Mouse (Mus musculus): ENCODE results near the gene Guk1. TPM values are rescaled to one million over a fixed set of nuclear protein-coding genes. Genes with fewer than 3 reads are reported as not detected.

Guk1 gene
- polyA plus RNA-seq, 1 experiment: 54.9 TPM

DNA sequence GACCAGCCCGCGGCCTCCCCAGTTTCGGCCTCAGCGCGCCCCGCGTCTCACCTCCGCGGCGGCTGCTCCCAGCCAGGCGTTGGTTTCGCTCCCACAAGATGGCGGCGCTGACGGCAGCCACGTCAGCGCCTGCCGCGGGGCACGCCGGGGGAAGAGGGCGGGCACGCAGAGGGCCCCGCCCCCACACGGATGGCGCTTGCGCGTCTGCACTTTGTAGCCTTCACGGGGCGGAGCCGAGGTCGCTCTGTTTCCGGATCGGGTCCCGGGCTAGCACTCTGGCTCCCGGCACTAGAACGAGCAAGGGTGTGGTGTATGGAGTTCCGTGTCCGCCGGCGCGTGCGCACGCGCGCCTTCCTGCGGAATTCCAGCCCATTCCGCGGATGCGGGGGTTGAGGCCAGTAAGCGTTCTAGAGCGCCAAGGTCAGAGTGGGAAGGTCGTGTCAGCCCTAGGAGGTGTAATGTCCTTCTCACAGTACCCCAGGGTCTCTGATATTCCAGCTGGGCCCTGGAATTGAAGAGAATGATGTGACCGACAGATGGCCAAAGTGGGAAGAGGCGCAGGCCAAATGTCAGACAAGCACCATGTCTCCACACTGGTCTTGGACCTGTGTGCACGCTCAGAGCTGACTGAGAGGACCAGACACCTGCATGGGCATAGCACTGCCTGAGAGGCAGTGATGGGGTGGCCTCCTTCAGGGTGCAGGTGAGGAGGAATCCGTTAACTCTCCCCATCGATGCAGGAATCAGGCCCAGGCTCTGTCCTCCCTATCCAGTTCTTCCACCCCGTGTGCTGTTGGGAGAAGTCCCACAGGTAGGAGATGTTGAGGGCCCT, 36.3 kb upstream of the Guk1 start, which contains the start of gene Arf1:
Gene Arf1, minus strand, starts transcription at position 149 of the 832 bp plus-strand sequence.
- TF ChIP-seq POLR2A (IDR thresholded peaks at IDR 0.05; ENCODE audit: insufficient read depth, low read length) (peak; percentile 55), CTCF (IDR thresholded peaks at IDR 0.05; ENCODE audit: low read depth, low read length) (no peak), EP300 (IDR thresholded peaks at IDR 0.05; ENCODE audit: insufficient read depth, low read depth, low read length) (no peak)
- Histone ChIP-seq H3K27ac (ENCODE audit: insufficient read depth, low read length) (peak within 1 kb of the TSS; percentile 57), H3K36me3 (ENCODE audit: control insufficient read depth, insufficient read depth, low read length, poor library complexity, severe bottlenecking) (0 out of 2 replicates have a peak, but pooled peaks cover 5% of the 10 kb centered on the region), H3K4me1 (ENCODE audit: control insufficient read depth, insufficient read depth, low read length) (peaks cover 5% of the 10 kb centered on the region), H3K4me3 (ENCODE audit: low read depth, low read length) (peak within 1 kb of the TSS; percentile 92), H3K9ac (ENCODE audit: low read depth, poor library complexity, severe bottlenecking) (peak within 1 kb of the TSS; percentile 99), H3K27me3 (ENCODE audit: control insufficient read depth, insufficient read depth, low read length, poor library complexity, severe bottlenecking) (no peaks in the 10 kb centered on the region), H3K9me3 (replicated peaks; ENCODE audit: control insufficient read depth, insufficient read depth, low read length, poor library complexity, severe bottlenecking) (no peaks in the 10 kb centered on the region)

DNA sequence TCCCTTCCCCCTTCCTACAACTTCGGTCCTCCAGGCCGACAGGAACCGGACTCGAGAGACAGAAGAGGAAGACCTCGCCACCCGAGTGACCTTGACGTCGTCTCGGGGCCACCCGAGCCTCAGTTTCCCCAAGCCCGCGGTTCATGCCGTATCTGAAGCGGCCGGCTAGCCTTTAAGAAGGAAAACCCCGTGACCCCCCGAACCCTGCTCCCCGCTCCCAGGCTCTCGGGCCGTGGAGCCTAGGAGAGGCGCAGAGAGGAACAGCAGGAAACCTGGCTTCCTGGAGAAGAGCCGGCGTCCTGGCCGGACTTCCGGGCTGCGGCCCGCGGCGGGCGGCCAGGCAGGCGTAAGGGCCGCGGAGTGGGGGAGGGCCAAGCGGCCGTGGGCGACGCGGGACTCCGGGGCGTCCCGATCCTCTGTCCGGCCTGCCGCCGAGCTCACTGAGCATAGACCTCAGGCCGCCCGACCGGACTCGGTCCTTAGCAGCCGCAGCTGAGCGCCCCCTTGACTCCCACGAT, 35.7 kb upstream of the Guk1 start:
- peaks cover 5% of the 10 kb centered on the region for H3K4me1 ChIP-seq (ENCODE audit: control insufficient read depth, insufficient read depth, low read length)
- TF ChIP-seq EP300 (IDR thresholded peaks at IDR 0.05; ENCODE audit: insufficient read depth, low read depth, low read length): no peak
- no peaks in the 10 kb centered on the region for H3K27me3 ChIP-seq (ENCODE audit: control insufficient read depth, insufficient read depth, low read length, poor library complexity, severe bottlenecking)
- H3K36me3 ChIP-seq (ENCODE audit: control insufficient read depth, insufficient read depth, low read length, poor library complexity, severe bottlenecking): 0 out of 2 replicates have a peak, but pooled peaks cover 7% of the 10 kb centered on the region
- peak overlapping the region; percentile 37; the same call in 1 of the 2 replicates for H3K27ac ChIP-seq (ENCODE audit: insufficient read depth, low read length)
- H3K4me3 ChIP-seq (ENCODE audit: low read depth, low read length): peak overlapping the region; percentile 83
- peak overlapping the region; percentile 99 for H3K9ac ChIP-seq (ENCODE audit: low read depth, poor library complexity, severe bottlenecking)
- H3K9me3 ChIP-seq (replicated peaks; ENCODE audit: control insufficient read depth, insufficient read depth, low read length, poor library complexity, severe bottlenecking): no peaks in the 10 kb centered on the region

DNA sequence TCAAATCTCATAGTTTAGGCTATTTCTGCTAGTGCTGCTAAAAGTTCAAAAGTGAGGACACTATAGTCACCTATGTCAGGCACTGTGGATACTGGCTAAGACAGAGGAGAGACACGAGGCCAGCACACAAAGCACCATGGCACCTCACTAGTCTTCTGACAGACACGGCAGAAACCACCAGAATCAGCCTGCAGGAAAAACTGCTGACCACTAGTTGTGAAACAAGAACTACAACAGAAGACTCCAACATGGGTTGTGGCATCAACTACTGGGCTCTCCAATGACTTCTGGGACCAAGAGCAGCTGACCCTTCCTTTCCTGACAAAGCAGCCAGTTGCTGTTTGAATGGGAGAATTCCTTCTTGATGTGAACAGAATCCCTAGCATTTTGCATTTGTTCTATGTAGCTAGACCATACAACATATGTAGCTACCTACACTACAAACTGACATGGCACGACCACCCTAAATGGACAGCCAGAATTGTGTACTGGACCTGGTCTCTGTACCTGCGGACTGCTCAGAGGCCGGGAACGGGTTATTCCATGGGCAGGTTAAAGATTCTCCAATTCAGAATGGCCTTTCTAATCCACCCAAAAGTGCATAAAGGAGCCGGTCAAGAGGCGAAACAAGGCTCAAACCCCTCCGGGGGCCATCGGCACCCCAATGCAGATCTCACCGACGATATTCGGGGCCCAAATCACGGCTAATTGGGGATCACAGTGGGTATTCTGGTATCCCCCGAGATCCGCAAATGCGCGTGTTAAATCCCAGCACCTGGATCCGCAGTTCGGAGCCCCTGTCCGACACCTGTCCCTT, 35.0 kb upstream of the Guk1 start:
- H3K27ac ChIP-seq (ENCODE audit: insufficient read depth, low read length): no peak overlapping the region
- TF ChIP-seq POLR2A (IDR thresholded peaks at IDR 0.05; ENCODE audit: insufficient read depth, low read length): no peak
- TF ChIP-seq CTCF (IDR thresholded peaks at IDR 0.05; ENCODE audit: low read depth, low read length): no peak
- no peak for TF ChIP-seq EP300 (IDR thresholded peaks at IDR 0.05; ENCODE audit: insufficient read depth, low read depth, low read length)
- no peaks in the 10 kb centered on the region for H3K9me3 ChIP-seq (replicated peaks; ENCODE audit: control insufficient read depth, insufficient read depth, low read length, poor library complexity, severe bottlenecking)
- no peaks in the 10 kb centered on the region for H3K27me3 ChIP-seq (ENCODE audit: control insufficient read depth, insufficient read depth, low read length, poor library complexity, severe bottlenecking)
- H3K4me1 ChIP-seq (ENCODE audit: control insufficient read depth, insufficient read depth, low read length): peaks cover 5% of the 10 kb centered on the region
- H3K9ac ChIP-seq (ENCODE audit: low read depth, poor library complexity, severe bottlenecking): peak overlapping the region; percentile 99
- H3K36me3 ChIP-seq (ENCODE audit: control insufficient read depth, insufficient read depth, low read length, poor library complexity, severe bottlenecking): 0 out of 2 replicates have a peak, but pooled peaks cover 7% of the 10 kb centered on the region
- H3K4me3 ChIP-seq (ENCODE audit: low read depth, low read length): peak overlapping the region; percentile 83

GRCm38 (mm10) chr11:59226251-59226650, 34.2 kb upstream of the Guk1 start:
- Histone ChIP-seq H3K36me3 (ENCODE audit: control insufficient read depth, insufficient read depth, low read length, poor library complexity, severe bottlenecking) (0 out of 2 replicates have a peak, but pooled peaks cover 7% of the 10 kb centered on the region), H3K4me3 (ENCODE audit: low read depth, low read length) (no peak overlapping the region), H3K9me3 (replicated peaks; ENCODE audit: control insufficient read depth, insufficient read depth, low read length, poor library complexity, severe bottlenecking) (no peaks in the 10 kb centered on the region), H3K27me3 (ENCODE audit: control insufficient read depth, insufficient read depth, low read length, poor library complexity, severe bottlenecking) (no peaks in the 10 kb centered on the region), H3K4me1 (ENCODE audit: control insufficient read depth, insufficient read depth, low read length) (peaks cover 5% of the 10 kb centered on the region), H3K27ac (ENCODE audit: insufficient read depth, low read length) (no peak overlapping the region), H3K9ac (ENCODE audit: low read depth, poor library complexity, severe bottlenecking) (peak overlapping the region; percentile 99)
- TF ChIP-seq EP300 (IDR thresholded peaks at IDR 0.05; ENCODE audit: insufficient read depth, low read depth, low read length) (no peak), CTCF (IDR thresholded peaks at IDR 0.05; ENCODE audit: low read depth, low read length) (no peak), POLR2A (IDR thresholded peaks at IDR 0.05; ENCODE audit: insufficient read depth, low read length) (no peak)

- TF ChIP-seq CTCF (IDR thresholded peaks at IDR 0.05; ENCODE audit: low read depth, low read length) (no peak), EP300 (IDR thresholded peaks at IDR 0.05; ENCODE audit: insufficient read depth, low read depth, low read length) (no peak), POLR2A (IDR thresholded peaks at IDR 0.05; ENCODE audit: insufficient read depth, low read length) (no peak)
- H3K9ac ChIP-seq (ENCODE audit: low read depth, poor library complexity, severe bottlenecking): no peak overlapping the region
- H3K4me3 ChIP-seq (ENCODE audit: low read depth, low read length): no peak overlapping the region
- H3K9me3 ChIP-seq (replicated peaks; ENCODE audit: control insufficient read depth, insufficient read depth, low read length, poor library complexity, severe bottlenecking): no peaks in the 10 kb centered on the region
- H3K4me1 ChIP-seq (ENCODE audit: control insufficient read depth, insufficient read depth, low read length): peaks cover 5% of the 10 kb centered on the region
- H3K27ac ChIP-seq (ENCODE audit: insufficient read depth, low read length): no peak overlapping the region
- H3K27me3 ChIP-seq (ENCODE audit: control insufficient read depth, insufficient read depth, low read length, poor library complexity, severe bottlenecking): no peaks in the 10 kb centered on the region
- peaks cover 11% of the 10 kb centered on the region; the same call in 1 of the 2 replicates for H3K36me3 ChIP-seq (ENCODE audit: control insufficient read depth, insufficient read depth, low read length, poor library complexity, severe bottlenecking)
These were observed 33.2 kb upstream of the Guk1 start for GRCm38 (mm10) chr11:59225167-59225566.

Measured in ES-Bruce4 (cell line).